ENCODE assay signal across 28 mouse cellular contexts in the genomic region with DNA sequence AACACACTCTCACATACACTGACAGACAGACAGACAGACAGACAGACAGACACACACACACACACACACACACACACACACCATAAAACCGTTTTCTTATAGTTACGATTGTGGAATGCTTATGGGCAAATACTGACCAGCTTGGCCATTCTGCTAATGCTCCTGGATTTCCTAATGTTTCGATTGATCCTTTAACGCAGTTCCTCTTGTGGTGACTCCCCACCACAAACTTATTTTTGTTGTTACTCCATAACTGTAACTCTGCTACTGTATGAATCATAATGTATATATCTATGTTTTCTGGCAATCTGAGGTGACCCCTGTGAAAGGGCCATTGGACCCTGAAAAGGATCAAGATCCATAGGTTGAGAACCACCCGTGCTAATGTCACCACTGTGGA.
A peak's percentile ranks its signal among the peaks of the same experiment; 100 is the strongest.
DNase-seq lines count a peak whose midpoint lies in the region; ATAC-seq and TF ChIP-seq lines count a peak whose summit lies in the region.
"Had no signal": no experiment of that assay in that cellular context is flagged by ENCODE, and none has a peak within 500 bp of the region (broad histone marks: within the 10 kb centered on the region; RNA-seq: fewer than 3 reads in every experiment).

No protein-coding gene starts in this region.

- H3K4me1 ChIP-seq in bone marrow macrophage, adult 2 months (ENCODE audit: control insufficient read depth, insufficient read depth, low read length), result peaks cover 81% of the 10 kb centered on the region
- H3K4me1 ChIP-seq: embryonic facial prominence, embryonic 15.5 days had no signal

- peak; percentile 12 for DNase-seq in heart, adult 11 months
- no peak for DNase-seq in heart, postnatal 25 days (ENCODE audit: low spot score)
- no peak for DNase-seq in kidney, postnatal 36 days
- DNase-seq in natural killer cell, adult 2 months (ENCODE audit: low spot score in 2 of 2), result no peak
- DNase-seq in thymus, postnatal 25 days, result no peak
- DNase-seq: adrenal gland, adult 8-10 months; adrenal gland, postnatal 14 days; adrenal gland, postnatal 36 days; B cell, adult 2 months; cerebellum, adult 11 months; cerebellum, adult 18-20 months; cerebellum, adult 8-10 months; cerebellum, adult 9-11 months; cerebellum, postnatal 14 days; cerebellum, postnatal 36 days had no signal

- H3K4me3 ChIP-seq in bone marrow macrophage, adult 2 months (ENCODE audit: insufficient read depth, low read length), result no peak overlapping the region
- H3K4me3 ChIP-seq: embryonic facial prominence, embryonic 13.5 days; embryonic facial prominence, embryonic 15.5 days; erythroblast, embryonic 14.5 days; forebrain, embryonic 10.5 days; forebrain, embryonic 12.5 days had no signal

- peak overlapping the region; percentile 73 for H3K27ac ChIP-seq in bone marrow macrophage, adult 2 months (ENCODE audit: insufficient read depth, low read depth, low read length)
- H3K27ac ChIP-seq: embryonic facial prominence, embryonic 13.5 days; embryonic facial prominence, embryonic 15.5 days; forebrain, embryonic 10.5 days; forebrain, embryonic 12.5 days had no signal

- peak; percentile 66 for ATAC-seq in granulocyte monocyte progenitor cell, adult 5-6 weeks (replicated peaks; ENCODE audit: poor library complexity, severe bottlenecking)
- peak; percentile 59 for ATAC-seq in megakaryocyte, adult 5-6 weeks (ENCODE audit: poor library complexity, severe bottlenecking)
- ATAC-seq: activated CD4-positive, CD25-positive, alpha-beta regulatory T cell, adult 4 months; CD4-positive, CD25-positive, alpha-beta regulatory T cell, adult 4 months; forebrain, embryonic 14.5 days; forebrain, embryonic 16.5 days; Patski had no signal

- intact Hi-C loops in heart, postnatal 25 days (cut with DNase I), result no loop called here

- TF ChIP-seq POLR2A in bone marrow macrophage, adult 2 months (IDR thresholded peaks at IDR 0.05; ENCODE audit: borderline replicate concordance, low read depth, low read length), result no peak

- no peak for TF ChIP-seq CTCF in bone marrow macrophage, adult 2 months (IDR thresholded peaks at IDR 0.05; ENCODE audit: low read depth, low read length)
